Mouse (Mus musculus): ENCODE measurements around the gene Mrgprd. TPM values are rescaled to one million over a fixed set of nuclear protein-coding genes. Genes with fewer than 3 reads are reported as not detected.

Gene Mrgprd
- polyA plus RNA-seq, 1 experiment from 2014 or later = 0.05 TPM

DNA sequence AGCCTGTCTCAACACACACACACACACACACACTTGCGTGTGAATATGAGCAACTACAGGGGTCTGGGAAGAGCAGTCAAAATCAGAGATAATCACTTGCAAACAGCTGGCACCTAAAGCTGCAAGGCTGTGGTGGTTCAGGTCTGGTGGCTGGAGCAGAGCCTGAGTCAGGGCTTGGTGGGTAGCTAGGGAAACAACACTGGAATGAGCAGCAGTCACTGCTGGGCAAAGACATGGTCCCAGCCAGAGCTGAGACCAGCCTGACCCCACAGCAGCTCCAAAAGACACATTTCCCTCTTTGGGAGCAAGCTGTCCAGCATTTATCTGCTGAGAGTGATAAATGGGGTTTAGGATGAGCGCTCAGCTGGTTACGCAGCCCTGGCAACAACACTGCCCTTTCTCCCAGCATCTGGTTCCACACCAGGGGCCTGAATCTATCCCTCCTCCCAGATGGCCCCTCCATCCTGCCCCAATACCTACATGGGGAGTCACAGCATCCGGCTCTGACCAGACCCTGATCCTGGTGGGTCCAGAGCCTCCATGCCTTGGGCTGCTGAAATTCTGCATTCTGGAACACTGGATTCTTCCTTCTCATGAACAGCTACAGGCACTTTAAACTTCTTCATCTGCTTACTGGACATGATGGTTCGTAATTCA is 25.7 kb downstream of the Mrgprd start:
- WGBS = 78% methylated on average over 5 of the region's 5 CpGs
- no peaks in the 10 kb centered on the region for H3K4me1 ChIP-seq (ENCODE audit: insufficient read depth)
- DNase-seq (peak; percentile 52), ATAC-seq (ENCODE audit: insufficient read depth) (no peak; the same call in 1 of the 2 replicates)
- no peak overlapping the region for H3K4me2 ChIP-seq
- no peaks in the 10 kb centered on the region for H3K27me3 ChIP-seq (ENCODE audit: insufficient read depth, low read length)
- H3K9ac ChIP-seq = no peak overlapping the region
- H3K36me3 ChIP-seq (ENCODE audit: insufficient read depth) = no peaks in the 10 kb centered on the region
- no peaks in the 10 kb centered on the region for H3K9me3 ChIP-seq (ENCODE audit: low read depth, low read length)
- no peak overlapping the region for H3K4me3 ChIP-seq (ENCODE audit: low read depth, low read length)
- H3K27ac ChIP-seq (ENCODE audit: low read depth) = no peak overlapping the region
- no peak for TF ChIP-seq CTCF (IDR thresholded peaks at IDR 0.05; ENCODE audit: low read depth)

Other genes starting within 250 kb of the Mrgprd start
- 0.58 and 0.93 TPM in 2 replicates for gene 1810010D01Rik, start 106.7 kb upstream of the Mrgprd start, polyA plus RNA-seq (2014; fragmentation: Nextera tagmentation; extraction: Ambion mirVana)
- 3.1 and 3.6 TPM in 2 replicates for gene Tpcn2, start 30.8 kb upstream of the Mrgprd start, polyA plus RNA-seq (2014; fragmentation: Nextera tagmentation; extraction: Ambion mirVana)
- 0.55 and 1.0 TPM in 2 replicates for gene Mrgprf, start 14.0 kb upstream of the Mrgprd start, polyA plus RNA-seq (2014; fragmentation: Nextera tagmentation; extraction: Ambion mirVana)